Mouse (Mus musculus): ENCODE results near the gene Rbms3. TPM values are rescaled to one million over a fixed set of nuclear protein-coding genes. Genes with fewer than 3 reads are reported as not detected.

Rbms3 gene
- total and polyA plus RNA-seq, 2 experiments from 2014 or later: 43.3 to 59.9 TPM

GRCm38 (mm10) chr9:117368016-117368415 is 261.7 kb downstream of the Rbms3 start:
- ATAC-seq (ENCODE audit: low FRiP score) (no peak), DNase-seq (ENCODE audit: low spot score) (no peak)
- 94% methylated on average over 4 of the region's 4 CpGs for WGBS
- no peak overlapping the region for H3K4me2 ChIP-seq (ENCODE audit: low read depth, low read length, poor library complexity, severe bottlenecking)
- H3K4me3 ChIP-seq (ENCODE audit: low read depth, low read length): no peak overlapping the region
- no peaks in the 10 kb centered on the region for H3K9me3 ChIP-seq (ENCODE audit: low read length)
- no peak overlapping the region for H3K9ac ChIP-seq (replicated peaks; ENCODE audit: low read length, poor library complexity, severe bottlenecking)
- TF ChIP-seq CTCF (IDR thresholded peaks at IDR 0.05): no peak
- H3K36me3 ChIP-seq (ENCODE audit: insufficient read depth, low read length): no peaks in the 10 kb centered on the region
- H3K27me3 ChIP-seq (ENCODE audit: insufficient read depth, low read length): no peaks in the 10 kb centered on the region
- H3K27ac ChIP-seq (ENCODE audit: low read depth, low read length): no peak overlapping the region
- no peaks in the 10 kb centered on the region for H3K4me1 ChIP-seq (ENCODE audit: insufficient read depth, low read length)

- WGBS: 40% methylated on average over 3 of the region's 3 CpGs
- Histone ChIP-seq H3K27ac (ENCODE audit: low read depth, low read length) (no peak overlapping the region), H3K4me2 (ENCODE audit: low read depth, low read length, poor library complexity, severe bottlenecking) (no peak overlapping the region), H3K4me1 (ENCODE audit: insufficient read depth, low read length) (no peaks in the 10 kb centered on the region), H3K36me3 (ENCODE audit: insufficient read depth, low read length) (no peaks in the 10 kb centered on the region), H3K9me3 (ENCODE audit: low read length) (no peaks in the 10 kb centered on the region), H3K4me3 (ENCODE audit: low read depth, low read length) (no peak overlapping the region), H3K27me3 (ENCODE audit: insufficient read depth, low read length) (no peaks in the 10 kb centered on the region), H3K9ac (replicated peaks; ENCODE audit: low read length, poor library complexity, severe bottlenecking) (no peak overlapping the region)
- TF ChIP-seq CTCF (IDR thresholded peaks at IDR 0.05): no peak
- DNase-seq (ENCODE audit: low spot score): peak; percentile 35
- ATAC-seq (ENCODE audit: low FRiP score): no peak
These were observed 265.1 kb downstream of the Rbms3 start for GRCm38 (mm10) chr9:117364610-117365009.

- no peaks in the 10 kb centered on the region for H3K36me3 ChIP-seq (ENCODE audit: insufficient read depth, low read length)
- no peak overlapping the region for H3K4me3 ChIP-seq (ENCODE audit: low read depth, low read length)
- 30% methylated on average over 5 of the region's 5 CpGs for WGBS
- peaks cover 3% of the 10 kb centered on the region; the same call in 1 of the 2 replicates for H3K4me1 ChIP-seq (ENCODE audit: insufficient read depth, low read length)
- peak; percentile 38 for DNase-seq (ENCODE audit: low spot score)
- no peak overlapping the region for H3K27ac ChIP-seq (ENCODE audit: low read depth, low read length)
- no peak for ATAC-seq (ENCODE audit: low FRiP score)
- H3K9ac ChIP-seq (replicated peaks; ENCODE audit: low read length, poor library complexity, severe bottlenecking): no peak overlapping the region
- H3K4me2 ChIP-seq (ENCODE audit: low read depth, low read length, poor library complexity, severe bottlenecking): no peak overlapping the region
- TF ChIP-seq CTCF (IDR thresholded peaks at IDR 0.05): no peak
- H3K9me3 ChIP-seq (ENCODE audit: low read length): no peaks in the 10 kb centered on the region
- no peaks in the 10 kb centered on the region for H3K27me3 ChIP-seq (ENCODE audit: insufficient read depth, low read length)
These were observed 268.3 kb downstream of the Rbms3 start for GRCm38 (mm10) chr9:117361431-117361830.

- Histone ChIP-seq H3K27ac (ENCODE audit: low read depth, low read length) (no peak overlapping the region), H3K4me3 (ENCODE audit: low read depth, low read length) (no peak overlapping the region), H3K4me2 (ENCODE audit: low read depth, low read length, poor library complexity, severe bottlenecking) (no peak overlapping the region), H3K27me3 (ENCODE audit: insufficient read depth, low read length) (no peaks in the 10 kb centered on the region), H3K9ac (replicated peaks; ENCODE audit: low read length, poor library complexity, severe bottlenecking) (no peak overlapping the region), H3K9me3 (ENCODE audit: low read length) (no peaks in the 10 kb centered on the region), H3K4me1 (ENCODE audit: insufficient read depth, low read length) (peaks cover 3% of the 10 kb centered on the region; the same call in 1 of the 2 replicates), H3K36me3 (ENCODE audit: insufficient read depth, low read length) (no peaks in the 10 kb centered on the region)
- peak; percentile 89 for DNase-seq (ENCODE audit: low spot score)
- no peak for TF ChIP-seq CTCF (IDR thresholded peaks at IDR 0.05)
- 7% methylated on average over 9 of the region's 9 CpGs for WGBS
- ATAC-seq (ENCODE audit: low FRiP score): peak; percentile 77
These were observed 272.8 kb downstream of the Rbms3 start for GRCm38 (mm10) chr9:117356764-117357442.

- Histone ChIP-seq H3K9me3 (ENCODE audit: low read length) (no peaks in the 10 kb centered on the region), H3K27ac (ENCODE audit: low read depth, low read length) (no peak overlapping the region), H3K4me3 (ENCODE audit: low read depth, low read length) (no peak overlapping the region), H3K27me3 (ENCODE audit: insufficient read depth, low read length) (no peaks in the 10 kb centered on the region), H3K9ac (replicated peaks; ENCODE audit: low read length, poor library complexity, severe bottlenecking) (no peak overlapping the region), H3K4me2 (ENCODE audit: low read depth, low read length, poor library complexity, severe bottlenecking) (no peak overlapping the region), H3K4me1 (ENCODE audit: insufficient read depth, low read length) (peaks cover 3% of the 10 kb centered on the region; the same call in 1 of the 2 replicates), H3K36me3 (ENCODE audit: insufficient read depth, low read length) (no peaks in the 10 kb centered on the region)
- no peak for ATAC-seq (ENCODE audit: low FRiP score)
- no peak for DNase-seq (ENCODE audit: low spot score)
- no peak; the same call in 1 of the 2 replicates for TF ChIP-seq CTCF (IDR thresholded peaks at IDR 0.05)
- 77% methylated on average over 5 of the region's 5 CpGs for WGBS
These were observed 274.2 kb downstream of the Rbms3 start for GRCm38 (mm10) chr9:117355501-117355900.

GRCm38 (mm10) chr9:117342336-117342735 is 287.4 kb downstream of the Rbms3 start:
- Histone ChIP-seq H3K9ac (replicated peaks; ENCODE audit: low read length, poor library complexity, severe bottlenecking) (no peak overlapping the region), H3K4me1 (ENCODE audit: insufficient read depth, low read length) (no peaks in the 10 kb centered on the region), H3K4me3 (ENCODE audit: low read depth, low read length) (no peak overlapping the region), H3K27me3 (ENCODE audit: insufficient read depth, low read length) (no peaks in the 10 kb centered on the region), H3K36me3 (ENCODE audit: insufficient read depth, low read length) (no peaks in the 10 kb centered on the region), H3K9me3 (ENCODE audit: low read length) (no peaks in the 10 kb centered on the region), H3K27ac (ENCODE audit: low read depth, low read length) (no peak overlapping the region), H3K4me2 (ENCODE audit: low read depth, low read length, poor library complexity, severe bottlenecking) (no peak overlapping the region)
- ATAC-seq (ENCODE audit: low FRiP score) (no peak), DNase-seq (ENCODE audit: low spot score) (no peak)
- TF ChIP-seq CTCF (IDR thresholded peaks at IDR 0.05): no peak
- WGBS: 60% methylated on average over 4 of the region's 4 CpGs

All from midbrain, postnatal 0 days (tissue).